ENCODE assay signal across 12 mouse cellular contexts in genomic region chr2:30650249-30650648, GRCm38 (mm10). TPM values are rescaled to one million over a fixed set of nuclear protein-coding genes. Genes with fewer than 3 reads are reported as not detected.
DNase-seq lines count a peak whose midpoint lies in the region; ATAC-seq and TF ChIP-seq lines count a peak whose summit lies in the region.
"Had no signal": no experiment of that assay in that cellular context is flagged by ENCODE, and none has a peak within 500 bp of the region (broad histone marks: within the 10 kb centered on the region; RNA-seq: fewer than 3 reads in every experiment).

No protein-coding gene starts in this region.

- no peak overlapping the region for H3K4me2 ChIP-seq in forebrain, embryonic 15.5 days (replicated peaks)
- H3K4me2 ChIP-seq in stomach, postnatal 0 days (replicated peaks; ENCODE audit: low read depth): no peak overlapping the region

- no peak overlapping the region for H3K4me3 ChIP-seq in left cerebral cortex, adult 2 months
- no peak overlapping the region for H3K4me3 ChIP-seq in forebrain, embryonic 15.5 days
- no peak overlapping the region for H3K4me3 ChIP-seq in midbrain, embryonic 10.5 days
- H3K4me3 ChIP-seq in stomach, postnatal 0 days (ENCODE audit: low read depth, low read length): no peak overlapping the region

- H3K36me3 ChIP-seq in forebrain, embryonic 15.5 days: no peaks in the 10 kb centered on the region
- no peaks in the 10 kb centered on the region for H3K36me3 ChIP-seq in midbrain, embryonic 10.5 days
- no peaks in the 10 kb centered on the region for H3K36me3 ChIP-seq in stomach, postnatal 0 days (ENCODE audit: control insufficient read depth, insufficient read depth, low read length)

- no peak for ATAC-seq in forebrain, embryonic 15.5 days (replicated peaks)
- no peak for ATAC-seq in stomach, postnatal 0 days (ENCODE audit: low FRiP score, low TSS enrichment)

- no peak for TF ChIP-seq CTCF in left cerebral cortex, adult 2 months (IDR thresholded peaks at IDR 0.05)
- TF ChIP-seq CTCF in stomach, postnatal 0 days (IDR thresholded peaks at IDR 0.05; ENCODE audit: low read depth): no peak

- TF ChIP-seq EP300 in stomach, postnatal 0 days (optimal IDR thresholded peaks at IDR 0.05): no peak

- H3K9ac ChIP-seq in forebrain, embryonic 15.5 days (replicated peaks): no peak overlapping the region
- no peak overlapping the region for H3K9ac ChIP-seq in stomach, postnatal 0 days (ENCODE audit: low read length)

- no peak for DNase-seq in left cerebral cortex, adult 2 months (ENCODE audit: extremely low spot score in 1 of 2, low spot score in 2 of 2)
- no peak for DNase-seq in left cerebral cortex, adult 9 months (ENCODE audit: low spot score in 2 of 2)
- no peak for DNase-seq in midbrain, embryonic 10.5 days (ENCODE audit: low spot score)
- DNase-seq in stomach, postnatal 0 days (ENCODE audit: low spot score): no peak
- no peak for DNase-seq in ovary, postnatal 14 days (ENCODE audit: low spot score)
- DNase-seq in kidney, postnatal 25 days: no peak
- DNase-seq: cerebellum, adult 18-20 months; gastrocnemius, postnatal 25 days; kidney, adult 11 months; thymus, adult 2 months had no signal

- H3K9me3 ChIP-seq in forebrain, embryonic 15.5 days: no peaks in the 10 kb centered on the region
- no peaks in the 10 kb centered on the region for H3K9me3 ChIP-seq in midbrain, embryonic 10.5 days (replicated peaks)
- H3K9me3 ChIP-seq in stomach, postnatal 0 days (ENCODE audit: control insufficient read depth, low read length): no peaks in the 10 kb centered on the region

- intact Hi-C loops in left cerebral cortex, adult 2 months (cut with DNase I): no loop called here

- no peaks in the 10 kb centered on the region for H3K27me3 ChIP-seq in forebrain, embryonic 15.5 days
- H3K27me3 ChIP-seq in midbrain, embryonic 10.5 days (ENCODE audit: low read depth, poor library complexity, severe bottlenecking): no peaks in the 10 kb centered on the region
- H3K27me3 ChIP-seq in stomach, postnatal 0 days (ENCODE audit: control insufficient read depth, insufficient read depth, low read length): no peaks in the 10 kb centered on the region

- 32% methylated on average over 9 of the region's 9 CpGs for WGBS in forebrain, embryonic 15.5 days
- WGBS in midbrain, embryonic 10.5 days: 74% methylated on average over 9 of the region's 9 CpGs
- WGBS in stomach, postnatal 0 days: 71% methylated on average over 9 of the region's 9 CpGs

- H3K4me1 ChIP-seq in forebrain, embryonic 15.5 days: peaks cover 78% of the 10 kb centered on the region
- H3K4me1 ChIP-seq in midbrain, embryonic 10.5 days: peaks cover 100% of the 10 kb centered on the region
- peaks cover 7% of the 10 kb centered on the region; the same call in 1 of the 2 replicates for H3K4me1 ChIP-seq in stomach, postnatal 0 days (replicated peaks; ENCODE audit: control insufficient read depth, insufficient read depth)

- H3K27ac ChIP-seq in left cerebral cortex, adult 2 months: peak overlapping the region; percentile 76
- peak overlapping the region; percentile 66 for H3K27ac ChIP-seq in forebrain, embryonic 15.5 days (replicated peaks)
- peak overlapping the region; percentile 99 for H3K27ac ChIP-seq in midbrain, embryonic 10.5 days (replicated peaks)
- 0 out of 2 replicates have a peak overlapping the region, but pooled peaks have one; percentile 18 for H3K27ac ChIP-seq in stomach, postnatal 0 days (replicated peaks)

RNA-seq across cellular contexts. Expression of gene Cstad, which starts 55.4 kb away (rescaled TPM):
- total RNA-seq in left cerebral cortex, adult 2 months (2021): 1 to 10 TPM; 2.8 to 5.7 TPM
- polyA plus RNA-seq in forebrain, embryonic 15.5 days (2015; fragmentation: Nextera tagmentation; extraction: Ambion mirVana): 0.63 and 1.4 TPM in 2 replicates
- polyA plus RNA-seq in midbrain, embryonic 10.5 days (2016; fragmentation: Nextera tagmentation; extraction: Ambion mirVana): 0.20 and 0.34 TPM in 2 replicates
- polyA plus RNA-seq in stomach, postnatal 0 days (2015; fragmentation: Nextera tagmentation; extraction: Ambion mirVana): 0.57 and 0.63 TPM in 2 replicates
- polyA plus RNA-seq: embryonic facial prominence, embryonic 11.5 days had no signal

Comparison
In these comparisons a context has a peak if more than half of its experiments do, and no peak if none do; other contexts are left out.
1. H3K27ac ChIP-seq: peak in every context shown above with its lines; median percentile 99 in midbrain, embryonic 10.5 days; 76 in left cerebral cortex, adult 2 months; 66 in forebrain, embryonic 15.5 days; 18 in stomach, postnatal 0 days.